Mouse (Mus musculus) lung, postnatal 36 days (tissue): ENCODE measurements at regions not wholly inside any gene's neighbourhood (a gene's known extent, or its start where the extent isn't known, plus 50 kb on each side); places are given as distances from the start of the nearest gene placed in this dataset.

Source experiments
- DNase-seq: peaks from one replicate; pipeline ENCODE4 v3.0.0; 2022; ENCODE audit warnings: mixed read lengths

- DNase-seq: no peak
These were observed 70.6 kb upstream of the Slc24a4 start for GRCm38 (mm10) chr12:102057979-102058378.

- DNase-seq: no peak
These were observed 70.1 kb upstream of the Slc24a4 start for GRCm38 (mm10) chr12:102058428-102058827.

GRCm38 (mm10) chr12:102061096-102061495 is 67.4 kb upstream of the Slc24a4 start:
- no peak for DNase-seq

- DNase-seq: no peak
These were observed 66.6 kb upstream of the Slc24a4 start for GRCm38 (mm10) chr12:102061657-102062614.

- no peak for DNase-seq
These were observed 65.9 kb upstream of the Slc24a4 start for GRCm38 (mm10) chr12:102062648-102063047.

GRCm38 (mm10) chr12:102063211-102063610 is 65.3 kb upstream of the Slc24a4 start:
- DNase-seq: no peak

GRCm38 (mm10) chr12:102064710-102065325 is 63.7 kb upstream of the Slc24a4 start:
- DNase-seq: no peak

GRCm38 (mm10) chr12:102067685-102068084 is 60.8 kb upstream of the Slc24a4 start:
- no peak for DNase-seq

GRCm38 (mm10) chr12:102069521-102070201 is 58.9 kb upstream of the Slc24a4 start:
- peak; percentile 75 for DNase-seq

GRCm38 (mm10) chr12:102071888-102072619 is 56.5 kb upstream of the Slc24a4 start:
- no peak for DNase-seq

GRCm38 (mm10) chr12:102073540-102073939 is 55.0 kb upstream of the Slc24a4 start:
- DNase-seq: no peak

GRCm38 (mm10) chr12:102076298-102076697 is 52.2 kb upstream of the Slc24a4 start:
- no peak for DNase-seq
